Mouse (Mus musculus) neural tube, embryonic 14.5 days (tissue): ENCODE measurements around the gene Laptm5. TPM values are rescaled to one million over a fixed set of nuclear protein-coding genes. Genes with fewer than 3 reads are reported as not detected.

Experiments
- ATAC-seq: fragments of 200-750 bp; cut with Nextera tagmentation; 2 replicates; pipeline ENCODE4 v1.8.0; 2017; ENCODE audit warnings: low read depth, mild to moderate bottlenecking, moderate TSS enrichment, moderate library complexity
- H3K27ac ChIP-seq: fragments of 300-500 bp; sonication (generic); 2 replicates; pipeline ENCODE4 v1.5.1; 2014; ENCODE audit warnings: low read depth, mild to moderate bottlenecking, control low read depth, low read length, moderate library complexity, mixed read lengths
- H3K27me3 ChIP-seq: fragments of 300-500 bp; sonication (generic); 2 replicates; pipeline ENCODE4 v1.6.1; 2014; ENCODE audit warnings: low read length; ENCODE audit not compliant: control insufficient read depth, insufficient read depth
- H3K36me3 ChIP-seq: fragments of 300-500 bp; sonication (generic); 2 replicates; pipeline ENCODE4 v1.6.1; 2014; ENCODE audit warnings: low read length, mixed read lengths; ENCODE audit not compliant: control insufficient read depth, insufficient read depth
- H3K4me1 ChIP-seq: fragments of 300-500 bp; sonication (generic); 2 replicates; pipeline ENCODE4 v1.6.1; 2014; ENCODE audit warnings: low read length; ENCODE audit not compliant: control insufficient read depth, insufficient read depth
- H3K4me2 ChIP-seq: fragments of 300-500 bp; sonication (generic); 2 replicates; pipeline ENCODE4 v1.6.1; 2014; ENCODE audit warnings: mild to moderate bottlenecking, low read depth, low read length, control low read depth
- H3K4me3 ChIP-seq: fragments of 300-500 bp; sonication (generic); 2 replicates; pipeline ENCODE4 v1.5.1; 2014; ENCODE audit warnings: low read depth, low read length, control low read depth, mixed read lengths
- H3K9ac ChIP-seq: fragments of 300-500 bp; sonication (generic); replicated peaks from 2 replicates; pipeline ENCODE4 v1.6.1; 2014; ENCODE audit warnings: low read depth, mild to moderate bottlenecking, control low read depth, low read length, mixed read lengths
- H3K9me3 ChIP-seq: fragments of 300-500 bp; sonication (generic); 2 replicates; pipeline ENCODE4 v1.6.1; 2016; ENCODE audit warnings: low read length; ENCODE audit not compliant: control insufficient read depth
- WGBS: fragments of 180-500 bp; shearing (Covaris S2); extraction: QIAGEN DNeasy Blood & Tissue Kit; methylation state at CpG from one replicate; pipeline ENCODE4 v1.1.7; 2014; 5-methylcytosine and 5-hydroxymethylcytosine counted together
- polyA plus RNA-seq: library from polyadenylated mRNA; unstranded; fragments of >200 nt; fragmentation: Nextera tagmentation; extraction: Ambion mirVana; gene quantifications from 2 replicates; pipeline ENCODE4 v1.2.1, GENCODE M21; 2014

Gene Laptm5
- polyA plus RNA-seq: 21.2 and 36.6 TPM in 2 replicates

- Histone ChIP-seq H3K4me2 (no peak within 1 kb of the TSS), H3K4me1 (no peaks in the 10 kb centered on the region), H3K27ac (no peak within 1 kb of the TSS), H3K9me3 (no peaks in the 10 kb centered on the region), H3K9ac (no peak within 1 kb of the TSS), H3K36me3 (no peaks in the 10 kb centered on the region), H3K27me3 (no peaks in the 10 kb centered on the region), H3K4me3 (no peak within 1 kb of the TSS)
- no peak for ATAC-seq
- WGBS: 66% methylated on average over 11 of the region's 11 CpGs
Observed at GRCm38 (mm10) chr4:130913077-130913476, at the start of gene Laptm5. Laptm5 (plus strand) TSS chr4:130913125.

DNA sequence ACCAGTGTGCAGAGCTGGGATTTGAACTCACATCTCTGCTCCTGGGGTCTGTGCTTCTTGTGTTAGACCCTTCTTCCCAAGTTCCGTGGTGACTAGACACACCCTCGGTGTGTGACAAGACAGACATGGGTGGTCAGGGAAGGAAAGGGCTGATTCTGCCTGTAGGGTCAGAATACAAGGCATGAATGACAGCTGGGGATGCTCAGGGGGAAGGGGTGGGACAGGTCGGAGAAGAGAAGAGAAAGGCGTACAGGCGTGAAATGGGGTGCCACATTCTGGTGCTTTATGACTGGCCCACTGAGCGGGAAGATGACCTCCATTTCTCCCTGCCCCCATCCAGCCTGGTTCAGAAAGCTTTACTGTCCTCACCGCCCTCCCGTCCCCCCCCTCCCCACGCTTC is 47.5 kb upstream of the Laptm5 start:
- peak; percentile 20; the same call in 1 of the 2 replicates for ATAC-seq
- H3K27me3 ChIP-seq: peaks cover 8% of the 10 kb centered on the region; the same call in 1 of the 2 replicates
- peak overlapping the region; percentile 69; the same call in 1 of the 2 replicates for H3K27ac ChIP-seq
- H3K36me3 ChIP-seq: no peaks in the 10 kb centered on the region
- H3K4me3 ChIP-seq: no peak overlapping the region
- no peaks in the 10 kb centered on the region for H3K9me3 ChIP-seq
- no peak overlapping the region; the same call in 1 of the 2 replicates for H3K4me2 ChIP-seq
- WGBS: 5% methylated on average over 6 of the region's 9 CpGs
- H3K9ac ChIP-seq: no peak overlapping the region; the same call in 1 of the 2 replicates
- H3K4me1 ChIP-seq: peaks cover 25% of the 10 kb centered on the region

DNA sequence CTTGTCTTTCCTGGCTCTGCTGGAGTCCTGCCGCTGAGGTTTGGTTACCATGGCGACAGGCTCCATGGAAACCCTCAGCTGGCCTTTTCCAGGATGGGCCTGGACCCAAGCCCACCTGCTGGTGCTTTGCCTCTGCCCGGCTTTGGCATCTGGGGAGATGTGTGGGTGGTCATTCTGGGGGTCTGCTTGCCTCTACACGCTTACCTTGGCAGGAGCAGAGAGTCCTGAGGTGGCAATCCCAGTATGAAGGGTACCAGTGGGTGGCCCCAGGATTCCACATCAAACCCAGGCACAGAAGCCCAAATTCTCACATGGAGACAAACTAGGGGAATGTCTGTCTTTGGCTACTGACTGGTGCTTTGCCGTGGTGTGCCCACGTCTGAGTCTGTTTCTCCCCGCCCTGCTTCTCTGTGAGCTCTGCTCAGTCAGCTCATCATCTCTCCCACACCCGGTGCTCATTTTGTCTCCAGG is 47.0 kb upstream of the Laptm5 start:
- Histone ChIP-seq H3K27me3 (peaks cover 8% of the 10 kb centered on the region; the same call in 1 of the 2 replicates), H3K4me2 (no peak overlapping the region)

GRCm38 (mm10) chr4:130867940-130868339 is 45.0 kb upstream of the Laptm5 start:
- no peaks in the 10 kb centered on the region for H3K36me3 ChIP-seq
- no peak overlapping the region for H3K4me3 ChIP-seq
- H3K9me3 ChIP-seq: no peaks in the 10 kb centered on the region
- 80% methylated on average over 6 of the region's 6 CpGs for WGBS
- peaks cover 3% of the 10 kb centered on the region; the same call in 1 of the 2 replicates for H3K27me3 ChIP-seq
- H3K9ac ChIP-seq: no peak overlapping the region
- H3K27ac ChIP-seq: no peak overlapping the region
- no peak for ATAC-seq
- H3K4me1 ChIP-seq: peaks cover 23% of the 10 kb centered on the region
- H3K4me2 ChIP-seq: no peak overlapping the region

More for the DNA sequence above, 47.0 kb upstream of the Laptm5 start:
- H3K4me3 ChIP-seq: no peak overlapping the region
- peaks cover 25% of the 10 kb centered on the region for H3K4me1 ChIP-seq
- H3K9ac ChIP-seq: no peak overlapping the region
- H3K27ac ChIP-seq: peak overlapping the region; percentile 68
- H3K9me3 ChIP-seq: no peaks in the 10 kb centered on the region
- no peaks in the 10 kb centered on the region for H3K36me3 ChIP-seq
- peak; percentile 27; the same call in 1 of the 2 replicates for ATAC-seq
- 10% methylated on average over 8 of the region's 8 CpGs for WGBS

- WGBS: 62% methylated on average over 5 of the region's 5 CpGs
- ATAC-seq: no peak
- Histone ChIP-seq H3K27me3 (peaks cover 3% of the 10 kb centered on the region; the same call in 1 of the 2 replicates), H3K4me1 (peaks cover 23% of the 10 kb centered on the region), H3K9me3 (no peaks in the 10 kb centered on the region), H3K9ac (no peak overlapping the region), H3K4me2 (no peak overlapping the region), H3K4me3 (no peak overlapping the region), H3K27ac (no peak overlapping the region), H3K36me3 (no peaks in the 10 kb centered on the region)
Observed at GRCm38 (mm10) chr4:130868803-130869202, 44.1 kb upstream of the Laptm5 start.

DNA sequence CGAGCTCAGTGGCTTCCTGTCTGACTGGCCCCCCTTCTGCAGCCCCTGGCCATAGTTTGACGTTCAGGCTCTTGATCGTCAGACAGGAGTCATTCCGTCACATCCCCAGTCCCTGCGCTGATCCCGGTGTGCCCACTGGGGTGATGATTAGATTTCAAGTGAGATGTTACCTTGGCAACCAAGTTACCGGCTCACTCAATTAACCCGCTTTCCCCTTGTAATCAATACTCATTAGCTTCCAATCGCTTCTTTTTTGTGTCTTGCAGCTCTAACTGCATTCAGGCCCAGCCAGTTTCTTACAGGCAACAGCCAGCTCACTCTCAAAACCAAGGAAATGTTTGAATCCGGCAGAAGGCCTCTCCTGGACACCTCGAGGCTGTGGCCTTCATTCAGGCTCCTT is 40.5 kb upstream of the Laptm5 start:
- no peak overlapping the region for H3K4me2 ChIP-seq
- 28% methylated on average over 11 of the region's 11 CpGs for WGBS
- H3K9ac ChIP-seq: no peak overlapping the region
- H3K27ac ChIP-seq: no peak overlapping the region
- peaks cover 3% of the 10 kb centered on the region; the same call in 1 of the 2 replicates for H3K27me3 ChIP-seq
- H3K9me3 ChIP-seq: no peaks in the 10 kb centered on the region
- no peaks in the 10 kb centered on the region for H3K36me3 ChIP-seq
- H3K4me3 ChIP-seq: no peak overlapping the region
- H3K4me1 ChIP-seq: peaks cover 15% of the 10 kb centered on the region; the same call in 1 of the 2 replicates
- no peak for ATAC-seq

- no peaks in the 10 kb centered on the region for H3K9me3 ChIP-seq
- ATAC-seq: no peak
- no peak overlapping the region for H3K9ac ChIP-seq
- no peak overlapping the region for H3K27ac ChIP-seq
- H3K4me2 ChIP-seq: no peak overlapping the region
- 83% methylated on average over 5 of the region's 5 CpGs for WGBS
- H3K27me3 ChIP-seq: peaks cover 3% of the 10 kb centered on the region; the same call in 1 of the 2 replicates
- no peaks in the 10 kb centered on the region for H3K36me3 ChIP-seq
- H3K4me3 ChIP-seq: no peak overlapping the region
- H3K4me1 ChIP-seq: peaks cover 22% of the 10 kb centered on the region
Observed at GRCm38 (mm10) chr4:130873440-130873839, 39.5 kb upstream of the Laptm5 start.

DNA sequence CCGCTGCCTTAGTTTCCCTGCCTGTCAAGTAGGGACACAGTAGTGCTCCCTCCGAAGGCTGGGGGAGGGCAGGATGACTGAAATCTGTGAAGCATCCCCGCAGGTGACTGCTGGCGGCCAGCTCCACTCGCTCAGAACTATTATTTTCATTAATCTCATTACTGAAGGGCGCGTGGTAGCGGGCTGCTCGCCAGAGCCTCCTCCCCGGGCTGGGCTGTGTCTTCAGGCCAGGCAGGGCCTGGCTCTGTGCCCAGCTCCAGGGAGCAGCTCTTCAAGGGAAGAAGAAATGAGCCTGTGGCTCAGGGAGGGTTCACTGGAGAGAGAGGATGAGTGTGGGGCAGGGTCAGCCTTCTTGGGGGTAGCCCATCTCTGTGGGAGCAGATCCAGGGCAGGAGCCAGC is 38.3 kb upstream of the Laptm5 start:
- ATAC-seq: peak; percentile 48; the same call in 1 of the 2 replicates
- Histone ChIP-seq H3K4me1 (peaks cover 26% of the 10 kb centered on the region), H3K4me3 (no peak overlapping the region), H3K27ac (no peak overlapping the region), H3K9ac (no peak overlapping the region), H3K36me3 (no peaks in the 10 kb centered on the region), H3K27me3 (no peaks in the 10 kb centered on the region; the same call in 1 of the 2 replicates), H3K9me3 (no peaks in the 10 kb centered on the region), H3K4me2 (no peak overlapping the region)
- WGBS: 14% methylated on average over 10 of the region's 10 CpGs

DNA sequence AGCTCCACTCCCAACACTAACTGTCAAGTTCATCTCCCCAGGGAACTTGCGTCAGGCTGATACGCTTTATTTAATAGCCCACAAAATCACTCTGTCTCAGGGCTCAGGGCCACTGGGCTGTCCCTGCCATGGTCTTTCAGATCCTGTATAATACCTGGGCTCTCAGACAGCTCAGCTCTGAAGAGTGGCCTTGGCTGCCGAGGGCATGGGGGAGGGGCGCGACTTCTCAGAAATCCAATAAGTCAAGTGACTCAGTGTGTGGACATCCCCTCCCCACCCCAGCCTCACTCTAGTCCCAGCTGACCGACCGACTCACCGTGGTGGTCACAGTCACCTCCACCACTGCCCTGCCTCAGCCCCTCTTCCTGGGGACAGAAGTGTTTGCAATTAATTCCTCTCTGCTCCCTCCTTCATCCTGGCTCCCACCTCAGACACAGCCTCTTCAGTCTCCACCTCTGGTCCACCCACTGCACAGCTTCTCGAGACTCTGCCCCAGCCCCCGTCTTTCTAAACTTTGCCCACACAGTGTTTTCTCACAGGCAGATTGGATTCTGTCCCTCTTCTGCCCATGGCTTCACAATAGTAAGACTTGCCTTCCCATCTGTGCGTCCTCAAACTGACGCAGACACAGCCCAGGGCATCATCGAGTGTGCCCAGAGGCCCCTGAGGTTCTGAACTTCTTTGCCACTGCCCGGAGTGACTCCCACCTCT is 36.8 kb upstream of the Laptm5 start:
- H3K4me1 ChIP-seq: peaks cover 26% of the 10 kb centered on the region
- no peaks in the 10 kb centered on the region for H3K36me3 ChIP-seq
- H3K27ac ChIP-seq: no peak overlapping the region
- H3K27me3 ChIP-seq: no peaks in the 10 kb centered on the region; the same call in 1 of the 2 replicates
- no peaks in the 10 kb centered on the region for H3K9me3 ChIP-seq
- H3K4me2 ChIP-seq: no peak overlapping the region
- H3K4me3 ChIP-seq: no peak overlapping the region
- ATAC-seq: no peak
- no peak overlapping the region for H3K9ac ChIP-seq
- WGBS: 56% methylated on average over 14 of the region's 14 CpGs
